Mouse (Mus musculus) CH12.LX (cell line): Measurements from ENCODE around the gene Tbc1d14. TPM values are rescaled to one million over a fixed set of nuclear protein-coding genes. Genes with fewer than 3 reads are reported as not detected.

Source experiments
- DNase-seq: peaks from one replicate; pipeline ENCODE4 v3.0.0-alpha.2; 2013; ENCODE audit errors: extremely low read depth
- H3K27ac ChIP-seq: 2 replicates; pipeline ENCODE4 v1.5.1; 2012; ENCODE audit warnings: low read depth, mild to moderate bottlenecking, control low read depth, moderate library complexity; ENCODE audit not compliant: insufficient read depth
- H3K27me3 ChIP-seq: replicated peaks from 2 replicates; pipeline ENCODE3; 2012; ENCODE audit warnings: inconsistent platforms
- H3K36me3 ChIP-seq, 2 experiments: replicated peaks in 1 of 2; 2 replicates each; pipeline versions ENCODE3 to v1.6.1; 2012; ENCODE audit warnings: inconsistent platforms in 1 of 2, low read length in 1 of 2, mild to moderate bottlenecking in 1 of 2, mixed read lengths in 1 of 2, moderate library complexity in 1 of 2; ENCODE audit not compliant: control insufficient read depth in 1 of 2, insufficient read depth in 1 of 2
- H3K4me1 ChIP-seq, 2 experiments: 2 replicates each; pipeline ENCODE4 v1.6.1; 2012; ENCODE audit warnings: inconsistent platforms in 1 of 2, moderate library complexity in 1 of 2; ENCODE audit not compliant: insufficient read depth in 2 of 2, control insufficient read depth in 1 of 2
- H3K4me2 ChIP-seq: 2 replicates; pipeline ENCODE4 v1.6.1; 2012; ENCODE audit warnings: low read depth, mild to moderate bottlenecking, control low read depth; ENCODE audit not compliant: poor library complexity, insufficient read depth, severe bottlenecking
- H3K4me3 ChIP-seq, 3 experiments: fragments of 150-350 bp in 1 of 3; sonication (generic) in 1 of 3; replicated peaks in 1 of 3; 2 replicates each; pipeline versions ENCODE3 to v1.5.1; 2011 to 2012; ENCODE audit warnings: low read depth in 2 of 3, low read length in 2 of 3, mild to moderate bottlenecking in 2 of 3, moderate library complexity in 2 of 3, control low read depth in 1 of 3, improper control_type of control experiment in 1 of 3, inconsistent platforms in 1 of 3, mixed read lengths in 1 of 3; ENCODE audit not compliant: poor library complexity in 1 of 3
- H3K79me2 ChIP-seq: replicated peaks from 2 replicates; pipeline ENCODE4 v1.6.1; 2012; ENCODE audit warnings: mild to moderate bottlenecking, moderate library complexity; ENCODE audit not compliant: control insufficient read depth, poor library complexity, insufficient read depth, severe bottlenecking; ENCODE audit errors: extremely low read depth
- H3K9ac ChIP-seq: 2 replicates; pipeline ENCODE4 v1.6.1; 2012; ENCODE audit warnings: low read depth, mild to moderate bottlenecking, control low read depth, moderate library complexity; ENCODE audit not compliant: insufficient read depth
- H3K9me3 ChIP-seq: replicated peaks from 2 replicates; pipeline ENCODE3; 2012; ENCODE audit warnings: low read length, inconsistent platforms, mixed read lengths
- BHLHE40 ChIP-seq: IDR thresholded peaks from 2 replicates; pipeline ENCODE4 v1.6.1; 2011; ENCODE audit warnings: mild to moderate bottlenecking, low read depth, low read length, improper control_type of control experiment
- CHD2 ChIP-seq: IDR thresholded peaks from 2 replicates; pipeline ENCODE4 v1.6.1; 2011; ENCODE audit warnings: low read length, improper control_type of control experiment
- CTCF ChIP-seq, 2 experiments: IDR thresholded peaks in 1 of 2; conservative IDR thresholded peaks in 1 of 2; 2 replicates each; pipeline ENCODE4 v1.5.1; 2011 to 2012; ENCODE audit warnings: low read depth in 2 of 2, low read length in 2 of 2, improper control_type of control experiment in 1 of 2, inconsistent platforms in 1 of 2, mild to moderate bottlenecking in 1 of 2, moderate library complexity in 1 of 2
- E2F4 ChIP-seq: IDR thresholded peaks from 2 replicates; pipeline ENCODE4 v1.6.1; 2011; ENCODE audit warnings: low read depth, low read length, improper control_type of control experiment; ENCODE audit not compliant: insufficient replicate concordance
- ELF1 ChIP-seq: IDR thresholded peaks from 2 replicates; pipeline ENCODE4 v1.6.1; 2014; ENCODE audit warnings: low read depth, mild to moderate bottlenecking, inconsistent platforms, low read length, improper control_type of control experiment
- EP300 ChIP-seq: IDR thresholded peaks from 2 replicates; pipeline ENCODE4 v1.6.1; 2011; ENCODE audit warnings: low read length, improper control_type of control experiment
- ETS1 ChIP-seq: conservative IDR thresholded peaks from 2 replicates; pipeline ENCODE4 v1.6.1; 2012; ENCODE audit warnings: low read depth, mild to moderate bottlenecking, inconsistent platforms, low read length, improper control_type of control experiment, moderate library complexity
- HCFC1 ChIP-seq: IDR thresholded peaks from 2 replicates; pipeline ENCODE4 v1.6.1; 2012; ENCODE audit warnings: low read depth, mild to moderate bottlenecking, inconsistent platforms, low read length, improper control_type of control experiment
- IRF4 ChIP-seq: IDR thresholded peaks from 2 replicates; pipeline ENCODE4 v1.6.1; 2014; ENCODE audit warnings: low read depth, mild to moderate bottlenecking, inconsistent platforms, low read length, improper control_type of control experiment
- JUN ChIP-seq: IDR thresholded peaks from 2 replicates; pipeline ENCODE4 v1.6.1; 2011; ENCODE audit warnings: low read depth, mild to moderate bottlenecking, low read length, improper control_type of control experiment, moderate library complexity; ENCODE audit not compliant: insufficient read depth
- KAT2A ChIP-seq: IDR thresholded peaks from 2 replicates; pipeline ENCODE4 v1.6.1; 2012; ENCODE audit warnings: low read length, improper control_type of control experiment, inconsistent platforms; ENCODE audit not compliant: insufficient replicate concordance
- MAFK ChIP-seq: IDR thresholded peaks from 2 replicates; pipeline ENCODE4 v1.6.1; 2011; ENCODE audit warnings: low read length, improper control_type of control experiment; ENCODE audit not compliant: insufficient replicate concordance
- MAX ChIP-seq: IDR thresholded peaks from 2 replicates; pipeline ENCODE4 v1.6.1; 2011; ENCODE audit warnings: low read length, improper control_type of control experiment
- MAZ ChIP-seq: IDR thresholded peaks from 2 replicates; pipeline ENCODE4 v1.6.1; 2012; ENCODE audit warnings: low read depth, mild to moderate bottlenecking, inconsistent platforms, low read length, improper control_type of control experiment, moderate library complexity
- MEF2A ChIP-seq: IDR thresholded peaks from 2 replicates; pipeline ENCODE4 v1.6.1; 2014; ENCODE audit warnings: low read depth, mild to moderate bottlenecking, inconsistent platforms, low read length, improper control_type of control experiment, borderline replicate concordance
- MXI1 ChIP-seq: IDR thresholded peaks from 2 replicates; pipeline ENCODE4 v1.6.1; 2011; ENCODE audit warnings: mild to moderate bottlenecking, low read depth, low read length, improper control_type of control experiment
- MYC ChIP-seq: IDR thresholded peaks from 2 replicates; pipeline ENCODE4 v1.6.1; 2011; ENCODE audit warnings: low read depth, mild to moderate bottlenecking, improper control_type of control experiment, low read length
- NRF1 ChIP-seq: IDR thresholded peaks from 2 replicates; pipeline ENCODE4 v1.6.1; 2014; ENCODE audit warnings: low read depth, mild to moderate bottlenecking, inconsistent platforms, low read length, improper control_type of control experiment, moderate library complexity
- PAX5 ChIP-seq: IDR thresholded peaks from 2 replicates; pipeline ENCODE4 v1.6.1; 2012; ENCODE audit warnings: low read length, inconsistent platforms, mixed read lengths
- POLR2A ChIP-seq: IDR thresholded peaks from 2 replicates; pipeline ENCODE4 v1.6.1; 2011; ENCODE audit warnings: low read depth, mild to moderate bottlenecking, improper control_type of control experiment, low read length
- POLR2AphosphoS2 ChIP-seq: IDR thresholded peaks from 2 replicates; pipeline ENCODE4 v1.6.1; 2011; ENCODE audit warnings: low read depth, low read length, improper control_type of control experiment
- SIN3A ChIP-seq: IDR thresholded peaks from 2 replicates; pipeline ENCODE4 v1.6.1; 2012; ENCODE audit warnings: low read length, improper control_type of control experiment, inconsistent platforms
- SMC3 ChIP-seq: IDR thresholded peaks from 2 replicates; pipeline ENCODE4 v1.6.1; 2011; ENCODE audit warnings: low read depth, low read length, improper control_type of control experiment
- TCF12 ChIP-seq: IDR thresholded peaks from 2 replicates; pipeline ENCODE4 v1.6.1; 2014; ENCODE audit warnings: low read depth, mild to moderate bottlenecking, inconsistent platforms, low read length, improper control_type of control experiment
- USF1 ChIP-seq: IDR thresholded peaks from 2 replicates; pipeline ENCODE4 v1.6.1; 2014; ENCODE audit warnings: low read depth, mild to moderate bottlenecking, inconsistent platforms, low read length, improper control_type of control experiment
- USF2 ChIP-seq: conservative IDR thresholded peaks from 2 replicates; pipeline ENCODE4 v1.6.1; 2011; ENCODE audit warnings: low read depth, low read length, improper control_type of control experiment
- ZC3H11A ChIP-seq: IDR thresholded peaks from 2 replicates; pipeline ENCODE4 v1.6.1; 2012; ENCODE audit warnings: low read depth, mild to moderate bottlenecking, inconsistent platforms, low read length, improper control_type of control experiment
- ZNF384 ChIP-seq: IDR thresholded peaks from 2 replicates; pipeline ENCODE4 v1.6.1; 2012; ENCODE audit warnings: low read depth, low read length, improper control_type of control experiment, inconsistent platforms
- dilution Hi-C: fragments of 300-500 bp; cut with MboI; formaldehyde crosslinking; loops from 2 replicates; pipeline ENCODE4 v1.14.3; 2020; ENCODE audit warnings: low sequenced_read_pairs; ENCODE audit not compliant: extremely low pct_unique_long_range_greater_than_20kb, extremely low pct_ligation_motif_present
- in situ Hi-C: fragments of 300-500 bp; cut with MboI; formaldehyde crosslinking; loops from 3 replicates; pipeline ENCODE4 v1.14.3; 2019; ENCODE audit warnings: low sequenced_read_pairs, low pct_ligation_motif_present, low pct_unique_long_range_greater_than_20kb, mixed read lengths
- polyA plus RNA-seq: library from polyadenylated mRNA; unstranded; fragments of >175 nt; gene quantifications from 2 replicates; pipeline ENCODE4 v1.2.1, GENCODE M21; 2012; ENCODE audit warnings: low read depth; ENCODE audit not compliant: insufficient read length
- total RNA-seq, 2 experiments: library from RNA; depleted of rRNA; stranded (reverse); fragments of 300-350 nt in 1 of 2; fragments of >200 nt in 1 of 2; gene quantifications; 2 replicates each; pipeline ENCODE4 v1.2.3; 2012 to 2014

The Tbc1d14 gene
- total and polyA plus RNA-seq, 3 experiments = 5.7 to 29.1 (median 10.1) TPM

- H3K27ac ChIP-seq = peak overlapping the region; percentile 51; the same call in 1 of the 2 replicates
- TF ChIP-seq E2F4 (no peak), KAT2A (no peak), IRF4 (no peak), ZC3H11A (no peak), ZNF384 (no peak), NRF1 (no peak), MAFK (no peak), MXI1 (no peak), ELF1 (no peak), CTCF (conservative IDR thresholded peaks at IDR 0.05 in 1 of 2, IDR thresholded peaks at IDR 0.05 in 1 of 2; ENCODE audit: low read depth in 2 of 2, low read length in 2 of 2) (no peak), ETS1 (no peak), HCFC1 (no peak), PAX5 (no peak), MEF2A (no peak), MAZ (no peak), SMC3 (no peak), MYC (no peak), POLR2AphosphoS2 (no peak), CHD2 (no peak)
- DNase-seq = no peak
- H3K27me3 ChIP-seq = no peaks in the 10 kb centered on the region
- H3K9me3 ChIP-seq = no peaks in the 10 kb centered on the region
- peak overlapping the region in 1 of 3 experiments; percentile 24 for H3K4me3 ChIP-seq
- peak overlapping the region; percentile 76 for H3K4me2 ChIP-seq
- no peak overlapping the region for H3K9ac ChIP-seq
- in situ Hi-C loops = no loop called here
- H3K4me1 ChIP-seq = peaks cover 37 to 74% of the 10 kb centered on the region in 2 experiments
- H3K79me2 ChIP-seq = peaks cover 15% of the 10 kb centered on the region
- H3K36me3 ChIP-seq = peaks cover 3 to 36% of the 10 kb centered on the region in 2 experiments
- dilution Hi-C loops = no loop called here
Observed at GRCm38 (mm10) chr5:36563741-36564140, 29.3 kb downstream of the Tbc1d14 start.

GRCm38 (mm10) chr5:36562791-36563445 lies 30.2 kb downstream of the Tbc1d14 start:
- Histone ChIP-seq H3K4me1 (peaks cover 34 to 67% of the 10 kb centered on the region in 2 experiments), H3K9me3 (no peaks in the 10 kb centered on the region), H3K4me2 (peak overlapping the region; percentile 76), H3K79me2 (peaks cover 15% of the 10 kb centered on the region), H3K4me3 (peak overlapping the region in 2 of 3 experiments; percentile 4 to 24), H3K36me3 (peaks cover under 1 to 28% of the 10 kb centered on the region in 2 experiments), H3K27me3 (no peaks in the 10 kb centered on the region), H3K9ac (peak overlapping the region; percentile 14; the same call in 1 of the 2 replicates), H3K27ac (peak overlapping the region; percentile 51; the same call in 1 of the 2 replicates)
- DNase-seq = peak; percentile 89
- dilution Hi-C loops (no loop called here), in situ Hi-C loops (no loop called here)
- TF ChIP-seq PAX5 = no peak
- no peak for TF ChIP-seq JUN
- peak; percentile 75 for TF ChIP-seq ETS1
- TF ChIP-seq MEF2A = 0 out of 2 replicates have a peak, but pooled peaks have one; percentile 27
- peak; percentile 69 for TF ChIP-seq MAX
- TF ChIP-seq BHLHE40 = peak; percentile 99
- peak; percentile 44; the same call in 1 of the 2 replicates for TF ChIP-seq POLR2A
- TF ChIP-seq EP300 = peak; percentile 58
- TF ChIP-seq MYC = peak; percentile 73; the same call in 1 of the 2 replicates
- TF ChIP-seq ELF1 = peak; percentile 76
- no peak for TF ChIP-seq SIN3A
- no peak for TF ChIP-seq TCF12
- peak; percentile 82 for TF ChIP-seq USF2
- peak; percentile 47 for TF ChIP-seq HCFC1
- TF ChIP-seq USF1 = peak; percentile 83
- TF ChIP-seq E2F4 = no peak
- TF ChIP-seq MAZ = no peak
